Mouse (Mus musculus) left cerebral cortex, adult 8-10 months (tissue): ENCODE data around the gene Dcaf5. TPM values are rescaled to one million over a fixed set of nuclear protein-coding genes. Genes with fewer than 3 reads are reported as not detected.

Experiments
- DNase-seq, 2 experiments: peaks; one replicate each; pipeline ENCODE4 v3.0.0; 2022; ENCODE audit warnings: low spot score in 2 of 2
- total RNA-seq, 4 experiments: library from RNA; stranded (reverse); gene quantifications; 2 replicates each; pipeline ENCODE4 v1.2.4; 2022

Gene Dcaf5
- total RNA-seq, 4 experiments from 2014 or later: 70.0 to 76.7 (median 73.6) TPM

- no peak for DNase-seq
Observed at GRCm38 (mm10) chr12:80407824-80408223, 28.6 kb downstream of the Dcaf5 start.

GRCm38 (mm10) chr12:80406650-80407049 lies 29.8 kb downstream of the Dcaf5 start:
- no peak for DNase-seq

- DNase-seq: no peak
Observed at GRCm38 (mm10) chr12:80404139-80404538, 32.3 kb downstream of the Dcaf5 start.

- DNase-seq: no peak
Observed at GRCm38 (mm10) chr12:80399147-80399546, 37.3 kb downstream of the Dcaf5 start.

- no peak for DNase-seq
Observed at GRCm38 (mm10) chr12:80396397-80396796, 40.0 kb downstream of the Dcaf5 start.

- DNase-seq: peak in 1 of 2 experiments; percentile 53
Observed at GRCm38 (mm10) chr12:80395270-80395669, 41.1 kb downstream of the Dcaf5 start.

- no peak for DNase-seq
Observed at GRCm38 (mm10) chr12:80394045-80394444, 42.4 kb downstream of the Dcaf5 start.

DNA sequence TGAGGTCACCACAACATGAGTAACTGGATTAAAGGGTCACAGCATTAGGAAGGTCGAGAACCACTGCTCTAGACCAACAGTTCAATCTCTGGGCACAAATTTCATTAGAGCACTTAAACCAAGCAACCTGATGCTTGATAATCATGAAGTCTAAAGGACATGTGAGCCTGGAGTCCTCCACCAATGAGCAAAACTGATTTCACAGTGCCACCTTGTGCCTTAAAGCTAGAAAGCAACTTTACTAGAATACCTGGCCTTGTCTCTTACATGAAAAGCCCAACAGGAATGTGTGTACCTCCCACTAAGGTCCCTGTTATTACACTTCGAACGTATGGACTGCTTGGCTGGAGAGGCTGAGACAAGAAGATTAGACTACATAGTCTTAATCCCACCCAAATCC lies 47.0 kb downstream of the Dcaf5 start:
- no peak for DNase-seq

DNA sequence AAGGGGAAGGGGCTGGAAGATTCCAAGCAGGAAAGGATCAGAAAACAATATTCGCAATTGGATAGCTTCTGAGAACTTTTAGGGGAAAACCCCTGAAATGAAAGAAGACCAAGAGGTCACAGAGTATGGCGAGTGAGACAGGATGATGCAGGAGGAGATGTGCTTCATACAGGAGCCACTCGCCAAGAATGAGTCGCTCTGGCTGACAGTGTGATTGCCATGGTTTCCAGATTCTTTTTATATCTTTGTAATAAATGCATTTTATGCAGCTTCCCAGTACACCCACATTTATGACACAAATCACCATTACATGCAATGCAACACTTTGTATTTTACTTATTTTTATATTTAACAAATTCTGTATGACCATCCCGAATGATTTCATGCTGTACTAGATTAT lies 49.1 kb downstream of the Dcaf5 start:
- DNase-seq: no peak

GRCm38 (mm10) chr12:80385361-80385760 lies 51.0 kb downstream of the Dcaf5 start:
- no peak for DNase-seq

- no peak for DNase-seq
Observed at GRCm38 (mm10) chr12:80383478-80383877, 52.9 kb downstream of the Dcaf5 start.

DNA sequence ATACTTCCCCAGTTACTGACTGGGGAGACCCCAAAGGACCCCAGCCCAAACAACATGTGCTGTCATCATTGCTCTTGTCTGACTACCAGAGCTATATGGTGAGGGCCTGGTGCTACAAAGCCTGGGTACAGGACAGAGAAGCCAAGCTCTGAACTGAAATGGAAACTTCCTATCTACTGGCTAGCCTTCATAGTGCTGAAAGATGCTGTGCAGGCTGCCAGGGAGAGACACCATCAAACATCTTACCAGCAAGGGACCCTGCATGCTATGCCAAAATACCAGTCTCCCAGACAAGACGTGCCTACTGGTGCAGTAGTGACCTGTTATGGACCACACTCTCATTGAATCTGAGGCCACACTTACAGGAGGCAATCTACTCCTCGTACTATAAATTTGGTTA lies 53.6 kb downstream of the Dcaf5 start:
- DNase-seq: no peak

- peak in 1 of 2 experiments; percentile 52 for DNase-seq
Observed at GRCm38 (mm10) chr12:80379831-80380457, 56.5 kb downstream of the Dcaf5 start.

- DNase-seq: no peak
Observed at GRCm38 (mm10) chr12:80379393-80379792, 57.0 kb downstream of the Dcaf5 start.

DNA sequence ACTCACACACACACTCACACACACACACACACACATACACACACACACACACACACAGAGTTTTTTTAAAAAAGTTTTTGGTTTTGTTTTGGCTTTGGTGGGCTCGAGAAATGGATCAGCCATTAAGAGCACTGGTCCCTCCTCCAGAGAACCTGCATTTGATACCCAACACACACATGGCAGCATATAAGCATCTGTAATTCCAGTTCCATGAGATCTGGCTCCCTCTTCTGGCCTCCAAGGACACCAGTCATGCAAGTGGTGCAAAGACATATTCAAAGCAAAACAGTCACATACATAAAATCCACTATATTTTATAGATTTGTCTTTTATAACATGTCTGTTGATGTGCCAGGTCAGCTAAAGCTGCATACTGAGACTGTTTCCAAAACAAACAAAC lies 58.8 kb downstream of the Dcaf5 start:
- DNase-seq: no peak

- DNase-seq: no peak
Observed at GRCm38 (mm10) chr12:80375721-80376120, 60.7 kb downstream of the Dcaf5 start.

GRCm38 (mm10) chr12:80374736-80375135 lies 61.7 kb downstream of the Dcaf5 start:
- DNase-seq: no peak

GRCm38 (mm10) chr12:80372946-80373345 lies 63.5 kb downstream of the Dcaf5 start:
- DNase-seq: no peak

- no peak for DNase-seq
Observed at GRCm38 (mm10) chr12:80367227-80367626, 69.2 kb downstream of the Dcaf5 start.

- peak in 1 of 2 experiments; percentile 52 for DNase-seq
Observed at GRCm38 (mm10) chr12:80366004-80366480, 70.4 kb downstream of the Dcaf5 start.

- no peak for DNase-seq
Observed at GRCm38 (mm10) chr12:80365345-80365744, 71.1 kb downstream of the Dcaf5 start.

- DNase-seq: no peak
Observed at GRCm38 (mm10) chr12:80361655-80362054, 74.7 kb downstream of the Dcaf5 start.

GRCm38 (mm10) chr12:80360321-80360720 lies 76.1 kb downstream of the Dcaf5 start:
- DNase-seq: no peak
